Mouse (Mus musculus): Measurements from ENCODE around the gene Tmem165. TPM values are rescaled to one million over a fixed set of nuclear protein-coding genes. Genes with fewer than 3 reads are reported as not detected.

Tmem165 gene
- 40.3 and 41.2 TPM in 2 replicates for polyA plus RNA-seq (2012; rRNA removed)

GRCm38 (mm10) chr5:76183750-76184261 lies at the start of gene Tmem165:
TSS of gene Tmem165 (plus strand) at chr5:76183880.
- DNase-seq (ENCODE audit: extremely low spot score in 1 of 2, low spot score in 1 of 2), result peak; percentile 86 to 96

- no peak for DNase-seq (ENCODE audit: extremely low spot score in 1 of 2, low spot score in 1 of 2)
Measured at GRCm38 (mm10) chr5:76135644-76136043, 48.0 kb upstream of the Tmem165 start.

GRCm38 (mm10) chr5:76136271-76136670 lies 47.4 kb upstream of the Tmem165 start:
- DNase-seq (ENCODE audit: extremely low spot score in 1 of 2, low spot score in 1 of 2), result no peak

- no peak for DNase-seq (ENCODE audit: extremely low spot score in 1 of 2, low spot score in 1 of 2)
Measured at GRCm38 (mm10) chr5:76137586-76137985, 46.1 kb upstream of the Tmem165 start.

- no peak for DNase-seq (ENCODE audit: extremely low spot score in 1 of 2, low spot score in 1 of 2)
Measured at GRCm38 (mm10) chr5:76138071-76138470, 45.6 kb upstream of the Tmem165 start.

- DNase-seq (ENCODE audit: extremely low spot score in 1 of 2, low spot score in 1 of 2), result no peak
Measured at GRCm38 (mm10) chr5:76138512-76138911, 45.2 kb upstream of the Tmem165 start.

GRCm38 (mm10) chr5:76139171-76139671 lies 44.5 kb upstream of the Tmem165 start:
- no peak for DNase-seq (ENCODE audit: extremely low spot score in 1 of 2, low spot score in 1 of 2)

GRCm38 (mm10) chr5:76139808-76140729 lies 43.6 kb upstream of the Tmem165 start, which contains the start of gene Srd5a3:
TSS of gene Srd5a3 (plus strand) at chr5:76140271.
- peak; percentile 88 to 95 for DNase-seq (ENCODE audit: extremely low spot score in 1 of 2, low spot score in 1 of 2)

- DNase-seq (ENCODE audit: extremely low spot score in 1 of 2, low spot score in 1 of 2), result no peak
Measured at GRCm38 (mm10) chr5:76140730-76141066, 43.0 kb upstream of the Tmem165 start.

GRCm38 (mm10) chr5:76143356-76143755 lies 40.3 kb upstream of the Tmem165 start:
- no peak for DNase-seq (ENCODE audit: extremely low spot score in 1 of 2, low spot score in 1 of 2)

GRCm38 (mm10) chr5:76146401-76146800 lies 37.3 kb upstream of the Tmem165 start:
- DNase-seq (ENCODE audit: extremely low spot score in 1 of 2, low spot score in 1 of 2), result no peak

- no peak for DNase-seq (ENCODE audit: extremely low spot score in 1 of 2, low spot score in 1 of 2)
Measured at GRCm38 (mm10) chr5:76149436-76149835, 34.2 kb upstream of the Tmem165 start.

GRCm38 (mm10) chr5:76152956-76153355 lies 30.7 kb upstream of the Tmem165 start:
- no peak for DNase-seq (ENCODE audit: extremely low spot score in 1 of 2, low spot score in 1 of 2)

- no peak for DNase-seq (ENCODE audit: extremely low spot score in 1 of 2, low spot score in 1 of 2)
Measured at GRCm38 (mm10) chr5:76153430-76153829, 30.2 kb upstream of the Tmem165 start.

GRCm38 (mm10) chr5:76154434-76155165 lies 29.1 kb upstream of the Tmem165 start:
- DNase-seq (ENCODE audit: extremely low spot score in 1 of 2, low spot score in 1 of 2), result no peak

- DNase-seq (ENCODE audit: extremely low spot score in 1 of 2, low spot score in 1 of 2), result no peak
Measured at GRCm38 (mm10) chr5:76159555-76159954, 24.1 kb upstream of the Tmem165 start.

- DNase-seq (ENCODE audit: extremely low spot score in 1 of 2, low spot score in 1 of 2), result no peak
Measured at GRCm38 (mm10) chr5:76160086-76160485, 23.6 kb upstream of the Tmem165 start.

GRCm38 (mm10) chr5:76161491-76161890 lies 22.2 kb upstream of the Tmem165 start:
- DNase-seq (ENCODE audit: extremely low spot score in 1 of 2, low spot score in 1 of 2), result no peak

GRCm38 (mm10) chr5:76162926-76163325 lies 20.8 kb upstream of the Tmem165 start:
- no peak for DNase-seq (ENCODE audit: extremely low spot score in 1 of 2, low spot score in 1 of 2)

- no peak for DNase-seq (ENCODE audit: extremely low spot score in 1 of 2, low spot score in 1 of 2)
Measured at GRCm38 (mm10) chr5:76163828-76164390, 19.8 kb upstream of the Tmem165 start.

GRCm38 (mm10) chr5:76164827-76165226 lies 18.9 kb upstream of the Tmem165 start:
- no peak for DNase-seq (ENCODE audit: extremely low spot score in 1 of 2, low spot score in 1 of 2)

Data from frontal cortex, adult 2 months (tissue).